Mouse (Mus musculus) CH12.LX (cell line): ENCODE measurements at regions not wholly inside any gene's neighbourhood (a gene's known extent, or its start where the extent isn't known, plus 50 kb on each side); places are given as distances from the start of the nearest gene placed in this dataset.

Experiments used
- DNase-seq: peaks from one replicate; pipeline ENCODE4 v3.0.0-alpha.2; 2013; ENCODE audit errors: extremely low read depth
- H3K27ac ChIP-seq: 2 replicates; pipeline ENCODE4 v1.5.1; 2012; ENCODE audit warnings: low read depth, mild to moderate bottlenecking, control low read depth, moderate library complexity; ENCODE audit not compliant: insufficient read depth
- H3K27me3 ChIP-seq: replicated peaks from 2 replicates; pipeline ENCODE3; 2012; ENCODE audit warnings: inconsistent platforms
- H3K36me3 ChIP-seq, 2 experiments: replicated peaks in 1 of 2; 2 replicates each; pipeline versions ENCODE3 to v1.6.1; 2012; ENCODE audit warnings: inconsistent platforms in 1 of 2, low read length in 1 of 2, mild to moderate bottlenecking in 1 of 2, mixed read lengths in 1 of 2, moderate library complexity in 1 of 2; ENCODE audit not compliant: control insufficient read depth in 1 of 2, insufficient read depth in 1 of 2
- H3K4me1 ChIP-seq, 2 experiments: 2 replicates each; pipeline ENCODE4 v1.6.1; 2012; ENCODE audit warnings: inconsistent platforms in 1 of 2, moderate library complexity in 1 of 2; ENCODE audit not compliant: insufficient read depth in 2 of 2, control insufficient read depth in 1 of 2
- H3K4me2 ChIP-seq: 2 replicates; pipeline ENCODE4 v1.6.1; 2012; ENCODE audit warnings: low read depth, mild to moderate bottlenecking, control low read depth; ENCODE audit not compliant: poor library complexity, insufficient read depth, severe bottlenecking
- H3K4me3 ChIP-seq, 3 experiments: fragments of 150-350 bp in 1 of 3; sonication (generic) in 1 of 3; replicated peaks in 1 of 3; 2 replicates each; pipeline versions ENCODE3 to v1.5.1; 2011 to 2012; ENCODE audit warnings: low read depth in 2 of 3, low read length in 2 of 3, mild to moderate bottlenecking in 2 of 3, moderate library complexity in 2 of 3, control low read depth in 1 of 3, improper control_type of control experiment in 1 of 3, inconsistent platforms in 1 of 3, mixed read lengths in 1 of 3; ENCODE audit not compliant: poor library complexity in 1 of 3
- H3K79me2 ChIP-seq: replicated peaks from 2 replicates; pipeline ENCODE4 v1.6.1; 2012; ENCODE audit warnings: mild to moderate bottlenecking, moderate library complexity; ENCODE audit not compliant: control insufficient read depth, poor library complexity, insufficient read depth, severe bottlenecking; ENCODE audit errors: extremely low read depth
- H3K9ac ChIP-seq: 2 replicates; pipeline ENCODE4 v1.6.1; 2012; ENCODE audit warnings: low read depth, mild to moderate bottlenecking, control low read depth, moderate library complexity; ENCODE audit not compliant: insufficient read depth
- H3K9me3 ChIP-seq: replicated peaks from 2 replicates; pipeline ENCODE3; 2012; ENCODE audit warnings: low read length, inconsistent platforms, mixed read lengths
- CHD2 ChIP-seq: IDR thresholded peaks from 2 replicates; pipeline ENCODE4 v1.6.1; 2011; ENCODE audit warnings: low read length, improper control_type of control experiment
- ETS1 ChIP-seq: conservative IDR thresholded peaks from 2 replicates; pipeline ENCODE4 v1.6.1; 2012; ENCODE audit warnings: low read depth, mild to moderate bottlenecking, inconsistent platforms, low read length, improper control_type of control experiment, moderate library complexity
- HCFC1 ChIP-seq: IDR thresholded peaks from 2 replicates; pipeline ENCODE4 v1.6.1; 2012; ENCODE audit warnings: low read depth, mild to moderate bottlenecking, inconsistent platforms, low read length, improper control_type of control experiment
- JUN ChIP-seq: IDR thresholded peaks from 2 replicates; pipeline ENCODE4 v1.6.1; 2011; ENCODE audit warnings: low read depth, mild to moderate bottlenecking, low read length, improper control_type of control experiment, moderate library complexity; ENCODE audit not compliant: insufficient read depth
- KAT2A ChIP-seq: IDR thresholded peaks from 2 replicates; pipeline ENCODE4 v1.6.1; 2012; ENCODE audit warnings: low read length, improper control_type of control experiment, inconsistent platforms; ENCODE audit not compliant: insufficient replicate concordance
- MAFK ChIP-seq: IDR thresholded peaks from 2 replicates; pipeline ENCODE4 v1.6.1; 2011; ENCODE audit warnings: low read length, improper control_type of control experiment; ENCODE audit not compliant: insufficient replicate concordance
- MEF2A ChIP-seq: IDR thresholded peaks from 2 replicates; pipeline ENCODE4 v1.6.1; 2014; ENCODE audit warnings: low read depth, mild to moderate bottlenecking, inconsistent platforms, low read length, improper control_type of control experiment, borderline replicate concordance
- MXI1 ChIP-seq: IDR thresholded peaks from 2 replicates; pipeline ENCODE4 v1.6.1; 2011; ENCODE audit warnings: mild to moderate bottlenecking, low read depth, low read length, improper control_type of control experiment
- MYC ChIP-seq: IDR thresholded peaks from 2 replicates; pipeline ENCODE4 v1.6.1; 2011; ENCODE audit warnings: low read depth, mild to moderate bottlenecking, improper control_type of control experiment, low read length
- NELFE ChIP-seq: IDR thresholded peaks from 2 replicates; pipeline ENCODE4 v1.6.1; 2011; ENCODE audit warnings: low read depth, low read length, improper control_type of control experiment
- PAX5 ChIP-seq: IDR thresholded peaks from 2 replicates; pipeline ENCODE4 v1.6.1; 2012; ENCODE audit warnings: low read length, inconsistent platforms, mixed read lengths
- POLR2A ChIP-seq: IDR thresholded peaks from 2 replicates; pipeline ENCODE4 v1.6.1; 2011; ENCODE audit warnings: low read depth, mild to moderate bottlenecking, improper control_type of control experiment, low read length
- POLR2AphosphoS2 ChIP-seq: IDR thresholded peaks from 2 replicates; pipeline ENCODE4 v1.6.1; 2011; ENCODE audit warnings: low read depth, low read length, improper control_type of control experiment
- RAD21 ChIP-seq: IDR thresholded peaks from 2 replicates; pipeline ENCODE4 v1.6.1; 2011; ENCODE audit warnings: low read depth, mild to moderate bottlenecking, low read length, improper control_type of control experiment, moderate library complexity
- RCOR1 ChIP-seq: conservative IDR thresholded peaks from 2 replicates; pipeline ENCODE4 v1.6.1; 2012; ENCODE audit warnings: low read depth, mild to moderate bottlenecking, inconsistent platforms, low read length, improper control_type of control experiment
- TBP ChIP-seq: conservative IDR thresholded peaks from 2 replicates; pipeline ENCODE4 v1.6.1; 2011; ENCODE audit warnings: low read depth, low read length, improper control_type of control experiment
- TCF12 ChIP-seq: IDR thresholded peaks from 2 replicates; pipeline ENCODE4 v1.6.1; 2014; ENCODE audit warnings: low read depth, mild to moderate bottlenecking, inconsistent platforms, low read length, improper control_type of control experiment
- UBTF ChIP-seq: IDR thresholded peaks from 2 replicates; pipeline ENCODE4 v1.6.1; 2012; ENCODE audit warnings: low read depth, mild to moderate bottlenecking, inconsistent platforms, low read length, improper control_type of control experiment, moderate library complexity
- ZC3H11A ChIP-seq: IDR thresholded peaks from 2 replicates; pipeline ENCODE4 v1.6.1; 2012; ENCODE audit warnings: low read depth, mild to moderate bottlenecking, inconsistent platforms, low read length, improper control_type of control experiment
- ZMIZ1 ChIP-seq: IDR thresholded peaks from 2 replicates; pipeline ENCODE4 v1.6.1; 2012; ENCODE audit warnings: low read depth, mild to moderate bottlenecking, inconsistent platforms, low read length, improper control_type of control experiment
- dilution Hi-C: fragments of 300-500 bp; cut with MboI; formaldehyde crosslinking; loops from 2 replicates; pipeline ENCODE4 v1.14.3; 2020; ENCODE audit warnings: low sequenced_read_pairs; ENCODE audit not compliant: extremely low pct_unique_long_range_greater_than_20kb, extremely low pct_ligation_motif_present
- in situ Hi-C: fragments of 300-500 bp; cut with MboI; formaldehyde crosslinking; loops from 3 replicates; pipeline ENCODE4 v1.14.3; 2019; ENCODE audit warnings: low sequenced_read_pairs, low pct_ligation_motif_present, low pct_unique_long_range_greater_than_20kb, mixed read lengths

DNA sequence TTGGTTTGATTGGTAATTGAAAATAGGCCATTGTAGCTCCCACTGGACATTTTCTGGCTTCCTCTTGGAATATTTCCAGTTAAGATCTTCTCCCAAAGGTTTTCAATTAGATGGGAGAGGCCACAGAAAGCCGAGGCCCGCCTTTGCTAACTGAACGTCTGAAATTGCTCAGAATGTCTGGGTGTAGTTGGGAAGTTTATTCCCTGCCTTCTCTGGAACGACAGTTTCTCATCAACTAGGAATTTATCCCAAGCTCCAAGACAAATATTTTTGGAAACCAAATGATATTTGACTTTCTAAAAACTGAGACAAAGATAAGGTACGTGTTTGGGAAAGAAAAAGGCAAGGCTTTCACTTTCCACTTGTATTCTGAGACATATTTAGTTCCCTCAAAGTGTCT is 414.4 kb downstream of the Ttll7 start:
- dilution Hi-C loops: no loop called here
- H3K4me1 ChIP-seq: peaks cover 0 to 4% of the 10 kb centered on the region in 2 experiments; a peak in 1 of 4 replicates

DNA sequence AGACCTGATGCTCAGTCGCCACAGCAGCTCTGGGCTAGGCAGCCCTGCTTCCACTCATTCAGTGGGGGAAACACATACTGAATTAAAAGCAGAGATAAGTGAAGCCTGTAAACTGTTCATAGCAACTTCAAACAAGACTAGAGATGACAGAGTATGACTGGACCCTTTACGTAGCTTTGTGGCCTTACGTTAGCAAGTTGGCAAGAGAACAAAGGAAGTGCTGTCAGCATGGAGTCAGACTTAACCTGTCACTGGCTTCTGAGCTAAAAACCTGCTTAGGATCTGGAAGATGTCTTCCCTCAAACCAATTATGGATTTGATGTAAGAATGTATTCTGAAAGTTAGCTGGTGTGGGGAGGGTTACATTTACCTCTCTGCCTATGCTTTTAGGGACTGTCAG is 421.3 kb downstream of the Ttll7 start:
- Histone ChIP-seq H3K27ac (no peak overlapping the region), H3K9me3 (no peaks in the 10 kb centered on the region), H3K4me3 (no peak overlapping the region), H3K27me3 (no peaks in the 10 kb centered on the region), H3K4me1 (peaks cover 0 to 4% of the 10 kb centered on the region in 2 experiments; a peak in 1 of 4 replicates), H3K79me2 (no peaks in the 10 kb centered on the region), H3K9ac (no peak overlapping the region), H3K36me3 (no peaks in the 10 kb centered on the region), H3K4me2 (no peak overlapping the region)
- dilution Hi-C loops: no loop called here
- TF ChIP-seq MXI1 (no peak), ZMIZ1 (no peak), JUN (no peak), MEF2A (no peak), UBTF (no peak), ETS1 (no peak), NELFE (no peak), RAD21 (no peak), MYC (no peak), CHD2 (no peak), POLR2A (no peak), MAFK (no peak), KAT2A (no peak), TCF12 (no peak), PAX5 (no peak), HCFC1 (no peak)
- no peak for DNase-seq
- in situ Hi-C loops: no loop called here

More for the DNA sequence above, 414.4 kb downstream of the Ttll7 start:
- no peak overlapping the region for H3K9ac ChIP-seq
- H3K27me3 ChIP-seq: no peaks in the 10 kb centered on the region
- DNase-seq: no peak
- H3K79me2 ChIP-seq: no peaks in the 10 kb centered on the region
- TF ChIP-seq RCOR1: no peak
- TF ChIP-seq TBP: no peak
- no peak for TF ChIP-seq JUN
- TF ChIP-seq POLR2AphosphoS2: no peak
- TF ChIP-seq ZC3H11A: no peak
- TF ChIP-seq, all 38 proteins: peak for 0
- no peak overlapping the region for H3K4me3 ChIP-seq
- no peak overlapping the region for H3K27ac ChIP-seq
- in situ Hi-C loops: no loop called here
- no peaks in the 10 kb centered on the region for H3K9me3 ChIP-seq
- no peaks in the 10 kb centered on the region for H3K36me3 ChIP-seq
- no peak overlapping the region; the same call in 1 of the 2 replicates for H3K4me2 ChIP-seq
